Mouse (Mus musculus) gastrocnemius, adult 2 months (tissue): ENCODE results near the gene Nudt2. TPM values are rescaled to one million over a fixed set of nuclear protein-coding genes. Genes with fewer than 3 reads are reported as not detected.
A peak's percentile ranks its signal among the peaks of the same experiment; 100 is the strongest.

ENCODE experiments used
- DNase-seq: peaks from one replicate; pipeline ENCODE4 v3.0.0; 2022
- H3K27ac ChIP-seq: fragments of 200-600 bp; 2 replicates; pipeline ENCODE4 v1.8.1; 2022; ENCODE audit warnings: mild to moderate bottlenecking
- H3K4me3 ChIP-seq: fragments of 200-600 bp; 2 replicates; pipeline ENCODE4 v1.8.1; 2022; ENCODE audit warnings: mild to moderate bottlenecking, moderate library complexity
- CTCF ChIP-seq: fragments of 200-600 bp; IDR thresholded peaks from 2 replicates; pipeline ENCODE4 v1.8.1; 2022; ENCODE audit warnings: antibody characterized with exemption, mild to moderate bottlenecking, moderate library complexity
- intact Hi-C: fragments of 180-260 bp; cut with DNase I; formaldehyde crosslinking; loops from one replicate; pipeline ENCODE4 v1.15.1; 2025
- total RNA-seq, 2 experiments: library from RNA; stranded (reverse); gene quantifications; 2 replicates each; pipeline ENCODE4 v1.2.3; 2021

The Nudt2 gene
- total RNA-seq, 2 experiments from 2014 or later = 22.7 to 27.6 TPM

DNA sequence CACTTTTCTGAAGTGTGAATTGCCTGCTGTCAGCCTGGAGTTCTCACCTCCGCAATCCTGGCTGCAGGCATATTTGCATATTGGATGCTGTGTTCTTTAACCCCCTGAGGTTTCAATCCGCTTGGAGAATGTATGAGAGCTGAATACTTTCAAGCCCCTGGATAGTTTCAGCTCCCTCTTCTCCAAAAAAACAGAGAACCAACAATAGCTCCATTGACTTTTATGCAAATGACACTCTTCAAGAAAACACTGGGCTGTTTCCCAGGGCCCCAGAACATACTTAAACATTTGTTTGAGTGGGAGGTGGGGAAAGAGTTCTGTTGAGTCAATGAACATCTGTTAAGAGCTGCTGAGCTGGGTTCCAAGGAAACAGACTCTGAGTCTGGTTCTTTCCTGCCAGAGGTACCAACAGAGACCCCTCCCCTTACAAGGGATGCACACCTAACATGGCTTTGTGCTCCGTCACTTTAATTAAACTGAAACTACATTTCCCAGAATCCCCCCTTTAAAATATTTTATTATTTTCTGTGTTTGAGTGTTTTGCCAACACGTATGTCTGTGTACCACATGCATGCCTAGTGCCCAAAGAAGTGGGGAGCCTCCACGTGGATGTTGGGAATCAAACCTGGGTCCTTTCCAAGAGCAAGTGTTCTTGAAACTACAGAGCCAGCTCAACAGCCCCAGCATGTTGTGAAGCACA, 5.9 kb downstream of the Nudt2 start:
- no peak overlapping the region for H3K4me3 ChIP-seq
- no peak for TF ChIP-seq CTCF
- no peak for DNase-seq
- peak overlapping the region; percentile 20; the same call in 1 of the 2 replicates for H3K27ac ChIP-seq
- intact Hi-C loops = no loop called here

DNA sequence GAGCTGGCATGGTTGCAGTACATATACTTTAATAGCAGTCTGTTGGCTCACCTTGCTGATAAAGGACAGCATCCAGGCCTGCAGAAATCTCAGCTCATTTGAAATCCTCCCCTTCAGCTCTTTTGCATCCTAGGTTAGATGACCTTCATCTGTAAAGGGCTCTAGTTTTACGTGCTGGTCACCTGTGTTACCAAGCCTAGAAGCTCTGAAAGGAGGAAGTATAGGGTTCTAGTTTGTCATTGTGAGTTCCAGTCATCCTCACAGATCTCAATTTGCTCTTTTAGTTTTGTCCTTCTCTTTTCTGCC, 6.4 kb downstream of the Nudt2 start:
- Histone ChIP-seq H3K4me3 (no peak overlapping the region), H3K27ac (peak overlapping the region; percentile 20; the same call in 1 of the 2 replicates)
- intact Hi-C loops = no loop called here
- DNase-seq = no peak
- TF ChIP-seq CTCF = no peak

DNA sequence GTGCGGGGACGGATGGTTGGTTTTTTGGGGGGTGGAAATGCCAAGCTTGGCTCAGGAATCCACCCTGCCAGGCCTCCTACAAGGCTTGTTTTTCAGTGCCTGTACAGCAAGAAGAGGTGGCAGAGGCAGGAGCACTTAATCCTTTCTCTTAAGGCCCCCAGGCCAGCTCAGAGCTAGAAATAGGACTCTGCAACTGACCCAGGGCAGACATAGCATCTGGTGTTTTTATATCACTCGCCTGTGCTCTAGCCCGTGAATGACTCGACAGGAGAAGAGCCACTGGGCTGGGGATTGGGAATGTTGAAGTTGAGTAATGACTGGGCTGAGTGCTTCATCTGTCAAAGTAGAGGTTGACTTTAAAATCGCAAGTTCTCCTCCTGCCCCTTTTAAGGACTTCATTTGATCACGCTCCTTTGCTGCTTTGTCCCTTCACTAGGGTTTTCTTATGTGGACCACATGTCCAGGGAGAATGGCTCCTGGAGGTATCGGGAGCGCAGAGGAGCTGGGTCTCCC, 12.8 kb downstream of the Nudt2 start:
- Histone ChIP-seq H3K27ac (peak overlapping the region; percentile 87), H3K4me3 (no peak overlapping the region)
- DNase-seq = peak; percentile 60
- intact Hi-C loops = no loop called here
- no peak for TF ChIP-seq CTCF

DNA sequence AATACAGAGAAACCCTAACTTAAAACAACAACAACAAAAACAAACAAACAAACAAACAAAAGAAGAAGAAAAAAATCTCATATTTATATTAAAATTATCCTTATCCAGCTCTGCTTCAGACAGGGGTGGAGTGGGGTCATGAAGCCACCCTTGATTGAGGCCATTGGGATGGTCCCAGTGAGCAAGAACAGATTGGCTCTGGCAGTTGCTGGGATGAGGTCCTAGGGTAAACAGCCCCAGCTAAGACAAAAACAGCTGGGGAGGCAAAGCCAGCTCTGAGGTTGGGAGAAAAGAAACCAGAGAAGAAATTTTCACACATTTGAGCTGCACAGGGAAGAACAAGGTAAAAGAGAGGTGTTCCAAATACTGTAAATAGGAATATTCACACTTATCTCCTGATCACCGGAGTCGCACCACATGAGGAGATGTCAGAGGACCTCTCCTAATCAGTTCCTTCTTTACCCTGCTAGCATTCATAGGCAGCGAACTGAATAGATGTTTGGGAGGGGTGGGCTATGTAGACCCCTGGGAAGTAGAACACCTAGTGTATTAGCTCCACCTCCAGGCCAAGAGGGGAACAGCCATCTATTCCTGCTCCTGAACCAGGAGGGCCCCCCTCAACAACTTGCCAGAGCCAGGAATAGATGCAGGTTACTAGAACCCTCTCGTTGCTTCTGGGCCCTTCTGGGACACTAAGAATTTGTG, 14.0 kb downstream of the Nudt2 start:
- H3K27ac ChIP-seq = peak overlapping the region; percentile 87
- H3K4me3 ChIP-seq = no peak overlapping the region
- intact Hi-C loops = no loop called here
- peak; percentile 20; the same call in 1 of the 2 replicates for TF ChIP-seq CTCF
- no peak for DNase-seq

DNA sequence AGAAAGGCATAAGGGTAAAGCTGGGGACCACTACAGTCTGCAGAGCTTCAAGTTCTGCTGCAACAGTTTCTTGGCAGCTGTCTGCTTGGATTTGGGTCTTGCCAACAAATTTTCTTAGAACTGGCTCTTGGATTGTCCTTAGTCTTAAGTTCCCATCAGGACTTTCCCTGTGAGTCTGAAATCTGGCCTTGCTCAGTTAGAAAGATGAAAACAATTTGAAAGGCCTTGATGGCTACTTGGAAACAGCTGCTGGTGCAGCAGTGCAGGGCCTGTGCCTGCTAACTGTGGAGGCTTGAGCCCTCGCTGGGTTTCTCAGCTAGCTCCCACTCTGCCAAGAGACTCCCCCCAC, 14.5 kb downstream of the Nudt2 start:
- peak overlapping the region; percentile 5; the same call in 1 of the 2 replicates for H3K4me3 ChIP-seq
- peak overlapping the region; percentile 87 for H3K27ac ChIP-seq
- no peak for DNase-seq
- intact Hi-C loops = no loop called here
- no peak for TF ChIP-seq CTCF

DNA sequence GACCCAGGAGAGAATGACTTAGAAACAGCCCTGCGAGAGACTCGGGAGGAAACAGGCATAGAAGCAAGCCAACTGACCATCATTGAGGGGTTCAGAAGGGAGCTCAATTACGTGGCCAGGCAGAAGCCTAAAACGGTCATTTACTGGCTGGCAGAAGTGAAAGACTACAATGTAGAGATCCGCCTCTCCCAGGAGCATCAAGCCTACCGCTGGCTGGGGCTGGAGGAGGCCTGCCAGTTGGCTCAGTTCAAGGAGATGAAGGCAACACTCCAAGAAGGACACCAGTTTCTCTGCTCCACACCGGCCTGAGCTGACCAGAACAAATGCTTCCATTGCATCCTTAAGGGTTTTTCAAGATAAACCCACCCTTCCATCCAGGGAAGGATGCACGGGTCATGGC, 15.3 kb downstream of the Nudt2 start:
- Histone ChIP-seq H3K4me3 (peak overlapping the region; percentile 5; the same call in 1 of the 2 replicates), H3K27ac (peak overlapping the region; percentile 87)
- TF ChIP-seq CTCF = no peak
- peak; percentile 87 for DNase-seq
- intact Hi-C loops = loop anchor here (2.0 kb wide), 1 partner anchor 23 kb away; the partner anchor contains the start of gene AI464131

DNA sequence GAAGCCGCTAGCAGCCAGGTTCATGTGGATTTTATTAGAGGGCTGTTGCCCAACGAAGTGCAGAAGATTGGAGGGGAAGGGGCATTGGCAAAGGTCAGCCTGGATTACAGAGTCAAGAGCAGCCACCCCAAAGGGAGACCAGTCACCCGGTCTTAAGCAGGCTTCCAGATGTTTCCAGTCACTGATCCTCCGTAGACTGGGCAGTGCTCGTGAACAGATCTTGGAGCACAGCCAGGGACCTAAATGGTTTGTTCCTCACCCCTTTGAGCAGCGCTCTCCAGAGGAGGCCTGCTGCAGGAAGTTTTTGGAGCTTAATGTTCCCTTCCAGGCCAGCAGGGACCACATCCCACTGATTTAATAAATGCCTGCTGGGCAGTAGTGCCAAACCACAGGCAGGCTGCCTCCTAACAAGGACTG, 16.7 kb downstream of the Nudt2 start:
- peak; percentile 80 for DNase-seq
- H3K4me3 ChIP-seq = peak overlapping the region; percentile 36
- peak overlapping the region; percentile 87 for H3K27ac ChIP-seq
- intact Hi-C loops = loop anchor here (2.0 kb wide), 1 partner anchor 21 kb away; the partner anchor contains the start of gene AI464131
- TF ChIP-seq CTCF = no peak; the same call in 1 of the 2 replicates

DNA sequence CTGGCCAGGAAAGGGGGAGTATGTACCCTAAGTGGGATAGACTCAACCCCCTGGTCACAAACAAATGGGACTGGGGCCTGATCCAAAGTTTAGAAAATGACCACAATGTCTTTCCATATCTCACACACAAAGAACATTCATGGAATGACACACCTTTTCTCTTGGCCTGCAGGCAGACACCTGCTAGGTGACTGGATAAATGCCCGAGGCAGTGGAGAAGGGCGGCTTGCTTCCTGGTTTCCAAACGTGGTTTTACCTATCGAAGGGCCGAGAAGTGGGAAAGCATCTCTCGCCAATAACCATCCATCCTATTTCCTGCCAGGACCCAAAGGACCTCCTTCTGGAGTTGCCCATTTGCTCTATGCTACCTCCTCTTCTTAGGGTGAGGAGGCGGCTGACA, 28.0 kb downstream of the Nudt2 start:
- Histone ChIP-seq H3K27ac (no peak overlapping the region), H3K4me3 (no peak overlapping the region)
- DNase-seq = no peak
- intact Hi-C loops = no loop called here
- TF ChIP-seq CTCF = no peak

DNA sequence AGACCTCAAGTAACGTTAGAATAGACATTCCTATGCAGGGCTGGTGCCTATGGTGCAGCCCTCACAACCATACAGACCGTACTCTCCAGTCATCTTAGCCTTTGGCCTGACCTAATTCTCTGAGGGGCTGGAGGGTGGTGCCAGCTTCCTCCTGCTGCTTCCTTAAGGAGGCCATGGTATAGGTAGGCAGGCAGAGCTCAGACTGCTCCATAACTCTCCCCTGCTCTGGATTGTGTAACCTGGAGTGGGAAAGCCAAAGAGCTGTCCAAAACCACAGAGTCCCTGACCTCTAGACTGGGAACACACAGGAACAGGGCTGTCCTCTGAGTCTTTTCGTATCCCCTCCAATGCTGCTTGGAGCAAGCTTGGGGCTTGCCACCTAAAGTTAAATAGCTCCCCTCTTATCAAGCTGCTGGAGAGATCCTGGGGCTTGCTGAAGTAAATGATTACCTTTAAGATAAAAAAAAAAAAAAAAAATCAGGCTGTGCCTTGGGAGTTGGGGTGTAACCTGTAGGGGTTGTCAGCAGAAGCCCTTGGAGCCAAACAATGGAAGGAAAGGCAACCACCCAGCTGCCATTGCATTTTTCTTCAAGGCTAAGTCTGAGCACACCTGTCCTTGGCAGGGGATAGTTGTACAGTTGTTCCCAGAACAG, 28.6 kb downstream of the Nudt2 start:
- DNase-seq = no peak
- TF ChIP-seq CTCF = no peak
- Histone ChIP-seq H3K27ac (no peak overlapping the region), H3K4me3 (no peak overlapping the region)
- intact Hi-C loops = no loop called here

DNA sequence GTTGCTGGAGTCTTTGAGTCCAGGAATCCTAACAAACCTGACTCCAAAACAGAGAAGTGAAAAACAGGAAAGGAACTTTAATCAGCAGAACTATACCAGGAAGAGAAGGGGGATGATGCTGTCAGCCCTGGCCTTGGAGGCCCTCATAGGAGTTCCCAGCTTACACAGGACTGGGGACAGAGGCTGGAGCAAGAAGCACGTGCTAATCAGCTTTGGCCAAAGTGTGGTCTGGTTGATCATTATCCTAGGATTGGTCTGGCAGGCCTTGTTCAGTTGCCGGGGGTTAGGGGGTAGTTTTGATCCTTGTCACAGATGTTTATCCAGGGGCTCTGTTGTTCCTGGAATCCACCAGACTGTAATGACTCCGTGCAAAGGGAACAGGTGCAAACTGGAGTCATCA, 29.4 kb downstream of the Nudt2 start:
- no peak for TF ChIP-seq CTCF
- intact Hi-C loops = no loop called here
- Histone ChIP-seq H3K27ac (peak overlapping the region; percentile 21; the same call in 1 of the 2 replicates), H3K4me3 (no peak overlapping the region)
- DNase-seq = no peak

DNA sequence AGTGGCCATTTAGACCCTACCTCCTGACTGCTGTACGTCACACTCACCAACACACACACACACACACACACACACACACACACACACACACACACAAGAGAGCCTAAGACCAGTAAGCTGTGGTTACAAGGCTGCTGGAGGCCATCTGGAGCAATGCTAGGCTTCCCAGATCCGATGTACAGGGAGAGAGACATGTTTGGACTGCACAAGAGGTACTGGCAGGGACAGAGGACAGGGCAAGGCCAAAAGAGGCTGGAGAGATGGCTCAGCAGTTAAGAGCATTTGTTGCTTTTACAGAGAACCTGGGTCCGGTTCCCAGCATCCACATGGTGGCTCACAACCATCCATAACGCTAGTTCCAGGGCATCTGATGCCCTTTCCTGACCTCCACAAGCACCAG, 30.1 kb downstream of the Nudt2 start:
- intact Hi-C loops = no loop called here
- Histone ChIP-seq H3K4me3 (no peak overlapping the region; the same call in 1 of the 2 replicates), H3K27ac (peak overlapping the region; percentile 50; the same call in 1 of the 2 replicates)
- peak; percentile 33 for DNase-seq
- no peak for TF ChIP-seq CTCF

DNA sequence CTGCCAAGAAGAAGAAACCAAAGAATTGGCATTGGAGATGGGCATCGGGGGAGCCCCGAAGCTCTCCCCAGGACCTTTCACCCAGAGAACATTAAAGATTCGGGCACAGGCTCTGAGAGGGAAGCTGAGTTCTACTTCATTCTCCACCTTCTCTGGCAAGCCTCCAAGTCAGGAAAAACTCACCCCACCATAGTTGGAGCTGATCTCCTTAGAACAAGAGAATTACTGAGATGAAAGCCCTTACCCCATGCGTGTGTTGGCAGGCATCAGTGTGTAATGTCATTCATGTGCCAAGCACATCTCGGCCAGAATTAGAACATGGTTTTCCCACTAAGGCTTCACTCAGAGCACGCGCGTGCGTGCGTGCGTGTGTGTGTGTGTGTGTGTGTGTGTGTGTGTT, 30.9 kb downstream of the Nudt2 start:
- Histone ChIP-seq H3K27ac (peak overlapping the region; percentile 50), H3K4me3 (peak overlapping the region; percentile 14; the same call in 1 of the 2 replicates)
- peak; percentile 48 for DNase-seq
- intact Hi-C loops = no loop called here
- no peak for TF ChIP-seq CTCF

DNA sequence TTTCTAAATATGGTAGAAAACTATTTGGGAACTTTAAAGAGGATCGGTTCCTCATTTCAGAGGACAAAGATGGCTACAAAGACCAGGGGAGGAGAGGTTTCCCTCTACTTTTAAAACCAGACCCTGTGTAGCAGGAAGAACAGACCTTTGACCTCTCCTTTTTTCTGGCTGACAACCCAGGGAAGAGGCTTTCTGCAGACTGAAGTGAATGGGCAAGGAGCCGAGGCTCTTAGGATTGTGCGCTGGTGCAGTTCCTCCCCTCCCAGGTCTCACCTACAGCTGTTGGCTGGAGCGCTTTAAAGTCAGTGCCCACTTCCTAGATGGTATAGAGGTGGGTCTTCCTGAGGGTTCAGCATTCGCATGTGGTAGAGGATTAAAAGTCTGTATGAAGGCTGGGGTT, 32.1 kb downstream of the Nudt2 start:
- Histone ChIP-seq H3K4me3 (no peak overlapping the region; the same call in 1 of the 2 replicates), H3K27ac (0 out of 2 replicates have a peak overlapping the region, but pooled peaks have one; percentile 6)
- no peak for DNase-seq
- intact Hi-C loops = no loop called here
- TF ChIP-seq CTCF = no peak
